Mouse (Mus musculus): Measurements from ENCODE around the gene Gramd1b. TPM values are rescaled to one million over a fixed set of nuclear protein-coding genes. Genes with fewer than 3 reads are reported as not detected.
A peak's percentile ranks its signal among the peaks of the same experiment; 100 is the strongest.
"Not testable (repeated sequence)": the region's sequence is repeated elsewhere in the genome, so short reads cannot be mapped to it uniquely, and the experiment has no call there.

Gene Gramd1b
- polyA plus RNA-seq, 1 experiment from 2014 or later = 1.2 TPM

DNA sequence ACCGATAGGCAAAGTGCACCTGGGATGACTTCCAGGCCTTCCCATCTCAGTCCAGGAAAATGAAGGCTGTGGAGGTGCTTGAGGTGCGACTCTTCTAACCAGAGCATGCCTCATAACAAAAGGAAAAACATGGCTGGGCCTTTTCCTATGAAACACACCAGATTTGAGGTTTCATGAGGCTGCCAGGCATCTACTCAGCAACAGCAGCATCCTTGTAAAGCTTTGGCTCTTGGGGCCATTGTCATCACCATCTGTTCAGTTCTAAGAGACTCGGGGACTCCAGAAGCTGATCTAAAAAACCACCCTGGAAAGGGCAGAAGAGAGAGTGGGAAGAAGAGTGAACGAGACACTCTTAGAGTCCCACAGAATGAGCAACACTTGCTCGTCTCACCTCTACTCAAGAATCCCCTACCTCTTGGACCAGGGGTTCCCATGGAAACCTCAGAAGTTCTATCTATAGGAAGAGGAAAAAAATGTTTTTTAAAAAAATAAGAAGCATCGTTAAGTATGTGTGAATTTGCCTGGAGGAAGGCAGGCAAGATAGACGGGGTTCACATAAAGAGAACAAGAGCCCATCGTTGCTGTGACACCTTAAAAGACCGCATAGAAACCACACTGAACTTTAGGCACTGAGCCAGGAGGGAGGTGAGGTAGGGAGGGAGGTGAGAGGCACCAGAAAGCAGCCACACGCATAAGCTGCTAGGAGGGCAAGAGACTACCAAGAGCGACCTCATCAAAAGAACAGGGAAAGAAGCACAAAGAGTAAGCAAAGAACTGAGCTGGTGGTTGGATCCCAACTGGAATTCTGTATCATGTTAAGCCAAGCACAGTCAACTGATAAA lies 25.5 kb downstream of the Gramd1b start:
- Histone ChIP-seq H3K9me3 (ENCODE audit: low read length) (no peaks in the 10 kb centered on the region), H3K4me3 (ENCODE audit: low read depth, low read length) (no peak overlapping the region), H3K4me1 (ENCODE audit: insufficient read depth) (no peaks in the 10 kb centered on the region), H3K27ac (ENCODE audit: low read depth) (no peak overlapping the region), H3K9ac (replicated peaks) (no peak overlapping the region), H3K27me3 (ENCODE audit: insufficient read depth, low read length) (no peaks in the 10 kb centered on the region), H3K4me2 (ENCODE audit: low read depth, low read length) (no peak overlapping the region), H3K36me3 (replicated peaks; ENCODE audit: insufficient read depth, low read length) (no peaks in the 10 kb centered on the region)
- DNase-seq (no peak), ATAC-seq (no peak)
- WGBS (ENCODE audit: insufficient replicate concordance) = 69% methylated on average over 11 of the region's 11 CpGs
- TF ChIP-seq CTCF (IDR thresholded peaks at IDR 0.05; ENCODE audit: low read depth) = no peak
- TF ChIP-seq EP300 (IDR thresholded peaks at IDR 0.05; ENCODE audit: low read depth) = no peak

DNA sequence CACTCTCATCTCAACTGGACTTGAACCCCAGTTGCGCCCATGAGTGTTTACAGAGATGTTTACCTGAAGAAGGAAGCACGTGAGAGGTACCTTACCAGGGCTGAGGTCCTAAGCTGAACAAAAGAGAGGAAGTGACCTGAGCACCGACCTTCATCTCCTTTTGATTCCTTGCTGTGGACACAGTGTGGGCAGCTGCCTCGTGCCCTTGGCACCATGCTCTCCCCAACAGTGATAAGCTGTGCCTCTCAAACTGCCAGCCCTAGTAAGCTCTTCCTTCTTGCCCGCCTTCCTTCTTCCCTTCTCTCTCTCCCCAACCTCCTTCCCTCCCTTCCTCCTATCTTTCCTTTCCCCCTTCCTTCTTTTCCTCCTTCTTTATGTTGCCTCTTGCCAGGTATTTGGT lies 26.3 kb downstream of the Gramd1b start:
- Histone ChIP-seq H3K9me3 (ENCODE audit: low read length) (no peaks in the 10 kb centered on the region), H3K9ac (replicated peaks) (no peak overlapping the region), H3K4me2 (ENCODE audit: low read depth, low read length) (no peak overlapping the region), H3K36me3 (replicated peaks; ENCODE audit: insufficient read depth, low read length) (no peaks in the 10 kb centered on the region), H3K4me3 (ENCODE audit: low read depth, low read length) (no peak overlapping the region), H3K27me3 (ENCODE audit: insufficient read depth, low read length) (no peaks in the 10 kb centered on the region), H3K27ac (ENCODE audit: low read depth) (no peak overlapping the region), H3K4me1 (ENCODE audit: insufficient read depth) (no peaks in the 10 kb centered on the region)
- TF ChIP-seq CTCF (IDR thresholded peaks at IDR 0.05; ENCODE audit: low read depth) = no peak
- no peak for TF ChIP-seq EP300 (IDR thresholded peaks at IDR 0.05; ENCODE audit: low read depth)
- ATAC-seq = no peak
- no peak for DNase-seq
- 72% methylated on average over 5 of the region's 5 CpGs for WGBS (ENCODE audit: insufficient replicate concordance)

DNA sequence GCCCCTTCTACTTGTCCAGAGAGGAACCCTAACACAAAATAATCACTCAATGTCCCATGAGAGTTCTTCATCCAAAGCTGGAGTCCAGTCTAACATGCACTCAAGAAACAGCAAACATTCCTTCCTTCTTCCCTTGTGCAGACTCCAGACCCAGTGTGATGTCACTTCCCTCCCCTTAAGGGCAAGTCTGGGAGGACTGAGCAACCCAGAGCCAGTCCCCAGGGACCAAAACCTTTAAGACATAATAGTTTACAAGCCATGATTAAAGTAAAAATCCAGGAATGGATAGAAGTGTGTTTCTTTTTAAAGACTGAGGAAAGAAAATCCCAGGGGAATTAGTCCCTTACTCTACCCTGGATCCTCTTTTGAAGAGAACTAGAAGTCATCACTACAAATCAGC lies 30.5 kb downstream of the Gramd1b start:
- Histone ChIP-seq H3K9ac (replicated peaks) (no peak overlapping the region), H3K27ac (ENCODE audit: low read depth) (no peak overlapping the region), H3K9me3 (ENCODE audit: low read length) (no peaks in the 10 kb centered on the region), H3K27me3 (ENCODE audit: insufficient read depth, low read length) (no peaks in the 10 kb centered on the region), H3K36me3 (replicated peaks; ENCODE audit: insufficient read depth, low read length) (no peaks in the 10 kb centered on the region), H3K4me2 (ENCODE audit: low read depth, low read length) (no peak overlapping the region), H3K4me3 (ENCODE audit: low read depth, low read length) (no peak overlapping the region), H3K4me1 (ENCODE audit: insufficient read depth) (no peaks in the 10 kb centered on the region)
- TF ChIP-seq EP300 (IDR thresholded peaks at IDR 0.05; ENCODE audit: low read depth) = no peak
- no peak for TF ChIP-seq CTCF (IDR thresholded peaks at IDR 0.05; ENCODE audit: low read depth)
- ATAC-seq (no peak), DNase-seq (no peak)

DNA sequence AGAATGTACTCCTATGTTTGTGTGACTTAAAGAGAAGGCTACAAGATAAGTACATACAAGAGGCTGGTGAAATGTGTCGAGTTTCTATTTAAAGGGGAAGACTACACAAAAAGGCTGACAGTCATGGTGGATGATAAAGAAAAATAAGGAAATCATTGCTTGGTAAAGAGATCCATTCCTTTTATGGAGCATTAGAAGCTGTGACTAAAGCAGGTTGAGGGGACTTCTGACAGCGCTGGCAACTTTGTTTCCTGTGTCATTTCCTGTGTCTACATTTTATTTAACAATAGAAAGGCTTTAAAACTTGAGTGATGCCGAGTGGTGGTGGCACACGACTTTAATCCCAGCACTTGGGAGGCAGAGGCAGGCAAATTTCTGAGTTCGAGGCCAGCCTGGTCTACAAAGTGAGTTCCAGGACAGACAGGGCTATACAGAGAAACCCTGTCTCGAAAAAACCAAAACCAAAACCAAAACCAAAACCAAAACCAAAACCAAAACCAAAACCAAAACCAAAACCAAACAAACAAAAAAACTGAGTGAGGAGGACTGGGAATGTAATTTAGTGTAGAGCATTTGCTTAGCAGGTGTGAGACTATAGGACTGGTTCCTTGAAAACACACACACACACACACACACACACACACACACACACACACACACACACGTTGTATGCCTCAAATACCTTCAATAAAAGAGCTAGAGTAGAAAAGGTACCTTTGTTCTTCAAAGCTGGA lies 48.7 kb downstream of the Gramd1b start:
- 53% methylated on average over 7 of the region's 7 CpGs for WGBS (ENCODE audit: insufficient replicate concordance)
- not testable (repeated sequence) for H3K4me1 ChIP-seq (ENCODE audit: insufficient read depth); H3K9ac ChIP-seq (replicated peaks); ATAC-seq; DNase-seq; H3K4me3 ChIP-seq (ENCODE audit: low read depth, low read length); H3K4me2 ChIP-seq (ENCODE audit: low read depth, low read length); H3K27ac ChIP-seq (ENCODE audit: low read depth); H3K36me3 ChIP-seq (replicated peaks; ENCODE audit: insufficient read depth, low read length); H3K9me3 ChIP-seq (ENCODE audit: low read length); H3K27me3 ChIP-seq (ENCODE audit: insufficient read depth, low read length)

DNA sequence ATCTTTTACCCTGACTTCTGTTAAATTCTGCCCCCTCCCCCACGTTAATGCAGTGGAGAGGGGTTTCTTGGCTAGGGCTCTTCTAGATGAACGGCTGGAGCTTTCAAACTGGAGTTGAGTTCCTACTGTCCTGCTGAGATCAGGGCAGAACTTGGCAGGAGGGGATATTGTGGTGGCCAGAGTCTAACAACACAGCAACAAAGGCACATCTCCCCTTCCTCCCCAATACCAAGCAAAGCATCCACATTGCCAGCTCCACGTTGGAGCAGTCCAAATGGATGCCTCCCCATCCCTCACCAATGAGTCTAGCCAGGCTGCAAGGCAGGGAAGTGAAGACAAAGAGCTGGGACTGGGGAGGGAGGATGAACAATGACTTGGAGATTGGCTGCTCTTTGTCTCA lies 49.9 kb downstream of the Gramd1b start:
- no peaks in the 10 kb centered on the region for H3K4me1 ChIP-seq (ENCODE audit: insufficient read depth)
- ATAC-seq (no peak), DNase-seq (no peak)
- H3K27me3 ChIP-seq (ENCODE audit: insufficient read depth, low read length) = no peaks in the 10 kb centered on the region
- no peak for TF ChIP-seq EP300 (IDR thresholded peaks at IDR 0.05; ENCODE audit: low read depth)
- no peak for TF ChIP-seq CTCF (IDR thresholded peaks at IDR 0.05; ENCODE audit: low read depth)
- no peak overlapping the region for H3K4me2 ChIP-seq (ENCODE audit: low read depth, low read length)
- 58% methylated on average over 3 of the region's 3 CpGs for WGBS (ENCODE audit: insufficient replicate concordance)
- H3K36me3 ChIP-seq (replicated peaks; ENCODE audit: insufficient read depth, low read length) = no peaks in the 10 kb centered on the region
- H3K9me3 ChIP-seq (ENCODE audit: low read length) = no peaks in the 10 kb centered on the region
- H3K9ac ChIP-seq (replicated peaks) = no peak overlapping the region
- no peak overlapping the region for H3K4me3 ChIP-seq (ENCODE audit: low read depth, low read length)
- H3K27ac ChIP-seq (ENCODE audit: low read depth) = no peak overlapping the region

DNA sequence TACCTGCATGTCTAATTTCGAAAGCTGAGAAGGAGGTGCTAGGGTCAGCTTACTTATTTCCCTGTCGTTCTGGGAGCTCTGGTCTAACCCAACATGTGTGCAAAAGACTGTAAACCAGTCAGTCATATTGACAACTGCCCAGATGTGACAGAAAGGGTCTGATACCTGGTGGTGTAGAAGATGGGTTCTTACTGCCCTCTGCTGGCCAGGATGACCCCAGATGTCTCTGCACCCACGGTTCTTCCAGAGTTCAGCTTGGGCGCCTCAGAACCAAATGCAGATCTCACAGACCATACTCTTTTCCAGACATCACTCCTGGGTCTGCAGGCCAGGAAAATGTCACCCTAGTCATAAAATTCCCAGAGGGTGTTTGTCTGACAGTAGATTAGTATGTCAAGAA lies 51.9 kb downstream of the Gramd1b start:
- DNase-seq (peak; percentile 74), ATAC-seq (peak; percentile 47; the same call in 1 of the 2 replicates)
- Histone ChIP-seq H3K36me3 (replicated peaks; ENCODE audit: insufficient read depth, low read length) (no peaks in the 10 kb centered on the region), H3K4me2 (ENCODE audit: low read depth, low read length) (no peak overlapping the region), H3K27me3 (ENCODE audit: insufficient read depth, low read length) (no peaks in the 10 kb centered on the region), H3K4me3 (ENCODE audit: low read depth, low read length) (no peak overlapping the region), H3K9ac (replicated peaks) (no peak overlapping the region), H3K9me3 (ENCODE audit: low read length) (no peaks in the 10 kb centered on the region), H3K4me1 (ENCODE audit: insufficient read depth) (no peaks in the 10 kb centered on the region), H3K27ac (ENCODE audit: low read depth) (no peak overlapping the region)
- 33% methylated on average over 4 of the region's 4 CpGs for WGBS (ENCODE audit: insufficient replicate concordance)
- TF ChIP-seq CTCF (IDR thresholded peaks at IDR 0.05; ENCODE audit: low read depth) = peak; percentile 81
- TF ChIP-seq EP300 (IDR thresholded peaks at IDR 0.05; ENCODE audit: low read depth) = no peak
